Mouse (Mus musculus): ENCODE measurements around the gene Vps37b.

Vps37b gene

GRCm38 (mm10) chr5:124022365-124022764 lies 9.7 kb downstream of the Vps37b start:
- DNase-seq (ENCODE audit: low spot score in 2 of 2) = no peak

- no peak for DNase-seq (ENCODE audit: low spot score in 2 of 2)
Observed at GRCm38 (mm10) chr5:124021701-124022100, 10.4 kb downstream of the Vps37b start.

GRCm38 (mm10) chr5:124021148-124021547 lies 10.9 kb downstream of the Vps37b start:
- DNase-seq (ENCODE audit: low spot score in 2 of 2) = no peak

DNA sequence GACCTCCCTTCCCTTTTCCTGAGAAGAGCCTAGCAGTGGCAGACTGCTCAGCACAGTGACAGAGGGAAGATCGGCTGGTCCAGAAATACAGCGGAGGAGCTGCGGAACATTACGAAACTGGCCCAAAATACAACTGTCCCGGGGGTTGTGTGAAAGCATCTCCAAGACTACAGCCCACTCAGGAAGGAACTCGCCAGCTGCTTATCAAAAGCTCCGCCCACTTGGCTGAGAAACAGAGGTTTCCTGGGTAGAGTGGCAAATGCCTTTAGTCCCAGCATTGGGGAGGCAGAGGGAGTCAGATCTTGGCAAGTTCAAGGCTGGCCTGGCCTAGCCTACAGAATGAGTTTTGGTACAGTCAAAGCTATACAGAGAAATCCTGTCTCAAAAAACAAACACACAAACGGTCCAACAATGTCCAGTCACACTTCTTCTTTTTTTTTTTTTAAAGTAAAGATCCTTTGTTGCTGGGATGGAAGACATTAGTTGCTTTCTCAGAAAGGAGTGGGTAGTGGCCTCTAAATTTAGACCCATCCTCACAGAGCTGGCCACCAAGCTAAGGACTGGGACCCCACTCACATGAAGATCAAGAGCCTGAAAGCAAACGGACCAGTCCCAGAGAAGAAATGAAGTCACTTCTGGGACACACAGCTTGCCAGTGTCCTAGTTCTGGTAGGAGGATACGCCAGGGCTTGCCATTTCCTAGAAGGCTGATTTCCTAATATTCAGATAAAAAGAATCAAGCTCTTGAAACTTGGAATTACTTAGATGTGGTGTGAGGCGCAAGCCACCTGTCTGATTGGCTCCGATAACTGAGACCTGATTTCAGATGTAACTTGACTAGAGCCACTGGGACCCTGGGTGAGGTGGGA lies 12.5 kb downstream of the Vps37b start:
- no peak for DNase-seq (ENCODE audit: low spot score in 2 of 2)

DNA sequence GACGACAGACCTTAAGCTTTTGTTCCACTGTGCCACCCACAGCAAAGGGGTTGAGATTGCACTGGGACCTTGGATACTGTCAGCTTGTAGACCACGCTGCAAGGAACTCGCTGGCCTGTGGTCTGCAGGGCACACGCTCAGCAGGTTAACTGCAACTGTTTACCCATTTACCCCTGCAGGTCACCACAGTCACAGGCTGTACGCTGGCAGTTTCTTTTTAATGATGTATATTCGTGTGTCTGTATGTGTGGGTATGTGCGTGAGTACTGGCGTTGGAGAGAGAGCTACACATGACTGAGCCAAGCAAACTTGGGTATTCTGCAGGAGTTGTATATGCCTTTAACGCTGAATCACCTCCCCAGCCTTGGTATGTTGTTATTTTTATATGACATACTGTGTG lies 13.4 kb downstream of the Vps37b start:
- DNase-seq (ENCODE audit: low spot score in 2 of 2) = no peak

GRCm38 (mm10) chr5:124017941-124018340 lies 14.1 kb downstream of the Vps37b start:
- DNase-seq (ENCODE audit: low spot score in 2 of 2) = no peak

GRCm38 (mm10) chr5:124016291-124016821 lies 15.7 kb downstream of the Vps37b start:
- DNase-seq (ENCODE audit: low spot score in 2 of 2) = no peak

GRCm38 (mm10) chr5:124015727-124016126 lies 16.3 kb downstream of the Vps37b start:
- DNase-seq (ENCODE audit: low spot score in 2 of 2) = no peak

- DNase-seq (ENCODE audit: low spot score in 2 of 2) = no peak
Observed at GRCm38 (mm10) chr5:124014791-124015251, 17.2 kb downstream of the Vps37b start.

GRCm38 (mm10) chr5:124014180-124014579 lies 17.9 kb downstream of the Vps37b start:
- DNase-seq (ENCODE audit: low spot score in 2 of 2) = no peak

DNA sequence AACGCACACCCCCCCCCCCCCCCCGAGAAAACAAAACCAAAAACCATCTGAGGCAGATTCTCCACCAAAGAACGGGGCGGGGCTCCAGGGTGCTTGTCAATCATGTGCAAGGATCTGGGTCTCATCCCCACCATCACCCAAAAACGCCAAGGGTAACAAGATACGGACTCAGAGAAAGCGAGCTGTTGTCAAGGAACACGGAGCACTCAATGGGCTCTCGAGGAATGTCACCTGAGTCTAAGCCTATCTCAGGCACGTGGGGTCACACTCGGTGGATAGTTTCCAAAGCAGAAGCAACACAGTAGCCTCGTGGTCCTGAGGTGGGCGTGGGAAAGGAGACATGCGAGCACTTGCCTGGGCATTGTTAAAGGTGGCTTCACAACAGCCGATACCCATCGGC lies 18.3 kb downstream of the Vps37b start:
- no peak for DNase-seq (ENCODE audit: low spot score in 2 of 2)

- no peak for DNase-seq (ENCODE audit: low spot score in 2 of 2)
Observed at GRCm38 (mm10) chr5:124012885-124013284, 19.2 kb downstream of the Vps37b start.

- no peak for DNase-seq (ENCODE audit: low spot score in 2 of 2)
Observed at GRCm38 (mm10) chr5:124011927-124012326, 20.1 kb downstream of the Vps37b start.

DNA sequence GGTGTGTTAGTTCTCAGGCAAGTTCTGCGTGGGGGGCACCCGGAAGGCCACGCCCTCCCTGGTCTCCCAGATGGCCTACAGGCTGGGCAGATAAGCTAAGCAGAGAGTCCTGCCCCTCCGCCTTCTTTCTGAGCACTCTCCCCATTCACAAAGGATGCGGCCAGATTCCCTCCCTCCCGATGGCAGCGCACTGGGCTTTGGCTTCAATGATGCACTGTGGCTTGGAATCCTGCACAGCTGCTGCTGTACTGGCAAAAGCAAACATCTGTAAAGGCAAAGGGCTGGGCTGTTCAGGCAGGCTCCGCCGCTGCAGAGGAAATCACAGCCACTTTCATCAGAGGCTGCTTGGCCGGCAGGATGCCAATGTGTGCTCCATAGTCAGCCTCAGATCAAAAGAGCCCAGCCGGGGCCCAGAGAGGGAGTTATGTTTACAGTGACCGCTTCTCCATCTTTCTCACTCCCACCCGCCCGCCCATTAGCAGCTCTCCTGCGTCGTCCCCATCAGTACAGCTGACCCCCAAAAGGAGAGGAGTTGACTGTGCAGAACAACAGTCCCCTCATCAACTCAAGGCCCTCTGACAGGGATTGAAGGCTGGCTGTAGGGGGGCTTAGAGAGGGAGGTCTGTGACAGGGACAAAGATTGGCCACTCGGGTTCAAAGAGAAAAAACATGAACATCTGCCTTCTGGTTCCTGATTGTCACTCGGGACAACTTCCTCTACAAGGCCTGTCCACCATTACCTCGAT lies 21.0 kb downstream of the Vps37b start:
- no peak for DNase-seq (ENCODE audit: low spot score in 2 of 2)

DNA sequence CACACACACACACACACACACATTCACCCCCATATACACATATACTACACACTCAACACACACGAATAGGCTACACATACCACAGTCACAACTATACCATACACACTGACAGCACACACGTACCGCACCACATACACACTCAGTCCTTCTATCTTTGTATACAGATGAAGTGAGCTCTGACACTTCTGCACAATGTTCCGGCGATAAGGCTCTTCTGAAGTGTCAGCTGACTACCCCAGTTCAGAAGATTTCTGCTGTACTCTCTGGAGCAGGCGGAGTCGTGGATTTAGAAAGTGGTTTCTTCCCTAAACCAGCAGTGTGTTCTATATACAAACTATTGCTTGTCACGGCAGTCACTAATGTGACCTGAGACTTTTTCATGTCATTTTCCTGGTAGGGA lies 22.0 kb downstream of the Vps37b start:
- no peak for DNase-seq (ENCODE audit: low spot score in 2 of 2)

GRCm38 (mm10) chr5:124006891-124007491 lies 25.1 kb downstream of the Vps37b start:
- peak; percentile 74 to 88 for DNase-seq (ENCODE audit: low spot score in 2 of 2)

- no peak for DNase-seq (ENCODE audit: low spot score in 2 of 2)
Observed at GRCm38 (mm10) chr5:124006082-124006873, 25.8 kb downstream of the Vps37b start.

GRCm38 (mm10) chr5:124005591-124005990 lies 26.5 kb downstream of the Vps37b start:
- no peak for DNase-seq (ENCODE audit: low spot score in 2 of 2)

DNA sequence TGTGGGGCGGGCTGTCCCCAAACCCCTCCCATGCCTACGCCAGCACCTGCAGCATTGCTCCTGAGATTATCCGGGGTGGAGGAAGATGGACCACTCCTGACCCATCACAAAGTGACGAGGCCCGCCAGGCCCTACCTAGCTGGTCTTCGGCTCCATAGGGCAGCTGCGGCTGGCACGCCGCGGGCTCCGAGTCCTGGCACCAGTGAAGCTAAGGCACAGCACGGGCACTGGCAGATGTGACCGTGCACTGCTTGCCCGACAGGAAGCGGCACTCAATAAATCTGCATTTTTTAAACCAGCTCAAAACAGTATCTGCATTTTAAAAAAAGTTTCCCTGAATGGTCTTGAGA lies 26.9 kb downstream of the Vps37b start:
- no peak for DNase-seq (ENCODE audit: low spot score in 2 of 2)

DNA sequence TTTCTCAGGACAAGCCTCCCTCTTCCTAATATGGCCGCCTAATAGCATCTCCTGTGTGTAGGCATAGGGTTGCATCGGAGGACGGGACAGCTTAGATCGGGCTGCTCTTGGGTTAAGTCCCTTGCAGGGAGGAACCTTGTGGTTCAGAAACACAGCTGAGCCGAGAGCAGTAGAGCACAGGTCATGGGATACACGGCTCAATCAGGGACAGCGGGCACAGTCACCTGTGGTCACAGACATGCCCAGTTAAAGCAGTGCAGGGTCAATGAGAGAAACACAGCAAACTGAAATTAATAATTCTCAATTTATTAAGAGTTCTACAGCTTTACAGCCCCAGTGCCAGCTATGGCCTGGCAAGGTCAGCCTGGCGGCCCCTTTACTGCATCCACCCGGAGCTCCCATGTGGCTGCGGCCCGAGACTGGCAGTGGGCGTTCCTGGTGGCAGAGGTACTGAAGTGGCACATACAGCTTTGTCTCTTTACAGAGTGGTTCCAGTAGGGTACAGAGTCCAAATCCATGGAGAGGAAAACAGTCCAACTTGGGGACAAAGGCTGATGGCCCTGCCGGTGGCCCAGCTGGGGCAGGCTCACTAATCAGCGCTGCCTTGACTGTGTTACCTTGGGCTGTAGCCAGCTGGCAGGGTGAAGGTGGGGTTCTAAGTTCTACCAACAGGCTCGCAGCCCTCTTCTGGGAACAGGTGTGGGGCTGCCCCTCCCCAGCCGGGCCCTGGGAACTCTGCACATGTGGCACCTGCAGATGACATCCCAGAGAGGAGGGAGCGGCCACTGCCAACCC lies 27.5 kb downstream of the Vps37b start:
- no peak for DNase-seq (ENCODE audit: low spot score in 2 of 2)

GRCm38 (mm10) chr5:124003375-124003774 lies 28.7 kb downstream of the Vps37b start:
- DNase-seq (ENCODE audit: low spot score in 2 of 2) = no peak

All from urinary bladder, adult 18-20 months (tissue).